Mouse (Mus musculus) C2C12 (cell line): ENCODE data around the gene Lrp1.

Source experiments
- CEBPB ChIP-seq: IDR thresholded peaks from one replicate; pipeline ENCODE4 v1.6.1; 2011; ENCODE audit warnings: low read depth, mild to moderate bottlenecking, control low read depth, moderate library complexity
- CTCF ChIP-seq: IDR thresholded peaks from one replicate; pipeline ENCODE4 v1.5.1; 2011; ENCODE audit not compliant: control insufficient read depth, insufficient read depth, insufficient read length
- FOSL1 ChIP-seq: IDR thresholded peaks from one replicate; pipeline ENCODE4 v1.8.0; 2011; ENCODE audit warnings: mild to moderate bottlenecking, low read length; ENCODE audit not compliant: poor library complexity, insufficient read depth, severe bottlenecking
- MAX ChIP-seq: IDR thresholded peaks from one replicate; pipeline ENCODE4 v1.6.1; 2011; ENCODE audit warnings: mild to moderate bottlenecking, control low read depth
- MYOG ChIP-seq: IDR thresholded peaks from one replicate; pipeline ENCODE4 v1.6.1; 2011; ENCODE audit not compliant: control insufficient read depth, insufficient read length; ENCODE audit errors: extremely low read depth
- USF1 ChIP-seq: IDR thresholded peaks from one replicate; pipeline ENCODE4 v1.6.1; 2011; ENCODE audit warnings: low read depth, mild to moderate bottlenecking, control low read depth, moderate library complexity

GRCm38 (mm10) chr10:127590831-127591451 lies 30.0 kb downstream of the Lrp1 start:
- TF ChIP-seq CTCF: no peak
- TF ChIP-seq USF1: no peak
- TF ChIP-seq CEBPB: no peak
- no peak for TF ChIP-seq FOSL1
- TF ChIP-seq MAX: no peak
- TF ChIP-seq MYOG: no peak
